Mouse (Mus musculus) granulocyte monocyte progenitor cell, adult 5-6 weeks (primary cell): ENCODE results near the gene Arid1b. TPM values are rescaled to one million over a fixed set of nuclear protein-coding genes. Genes with fewer than 3 reads are reported as not detected.

Source experiments
- ATAC-seq: replicated peaks from 2 replicates; pipeline ENCODE4 v1.8.0; 2016; ENCODE audit warnings: mild to moderate bottlenecking, moderate TSS enrichment, inconsistent platforms; ENCODE audit not compliant: poor library complexity, severe bottlenecking
- total RNA-seq, 2 experiments: library from RNA; stranded (forward) in 1 of 2; stranded (reverse) in 1 of 2; fragments of 200-712, 200-1000 nt in 1 of 2; fragments of >200 nt in 1 of 2; fragmentation: Nextera tagmentation in 1 of 2; gene quantifications; 2 replicates each; pipeline ENCODE4 v1.2.3; 2014 to 2017

Arid1b gene
- total RNA-seq (2014; fragmentation: Nextera tagmentation) (39.2 and 51.1 TPM in 2 replicates), total RNA-seq (2017) (24.1 and 29.4 TPM in 2 replicates)

- peak; percentile 71 for ATAC-seq
Observed at GRCm38 (mm10) chr17:4993840-4994503, at the start of gene Arid1b. Gene Arid1b (plus strand): TSS chr17:4994332.

GRCm38 (mm10) chr17:4945311-4945751 is 48.8 kb upstream of the Arid1b start:
- no peak for ATAC-seq

- ATAC-seq: peak; percentile 87
Observed at GRCm38 (mm10) chr17:4945871-4946331, 48.2 kb upstream of the Arid1b start.

- ATAC-seq: 0 out of 2 replicates have a peak, but pooled peaks have one; percentile 9
Observed at GRCm38 (mm10) chr17:4946421-4946974, 47.6 kb upstream of the Arid1b start.

GRCm38 (mm10) chr17:4947013-4947412 is 47.1 kb upstream of the Arid1b start:
- ATAC-seq: no peak

- ATAC-seq: no peak
Observed at GRCm38 (mm10) chr17:4947439-4947838, 46.7 kb upstream of the Arid1b start.

GRCm38 (mm10) chr17:4948501-4948900 is 45.6 kb upstream of the Arid1b start:
- no peak for ATAC-seq

- ATAC-seq: no peak
Observed at GRCm38 (mm10) chr17:4954431-4954830, 39.7 kb upstream of the Arid1b start.

GRCm38 (mm10) chr17:4964192-4964877 is 29.8 kb upstream of the Arid1b start:
- peak; percentile 72 for ATAC-seq

- ATAC-seq: no peak
Observed at GRCm38 (mm10) chr17:4967201-4967600, 26.9 kb upstream of the Arid1b start.

GRCm38 (mm10) chr17:4968035-4968434 is 26.1 kb upstream of the Arid1b start:
- ATAC-seq: no peak

GRCm38 (mm10) chr17:4968878-4969277 is 25.3 kb upstream of the Arid1b start:
- ATAC-seq: no peak

- no peak for ATAC-seq
Observed at GRCm38 (mm10) chr17:4972261-4972660, 21.9 kb upstream of the Arid1b start.

- ATAC-seq: no peak
Observed at GRCm38 (mm10) chr17:4974736-4975135, 19.4 kb upstream of the Arid1b start.

GRCm38 (mm10) chr17:4980151-4980550 is 14.0 kb upstream of the Arid1b start:
- ATAC-seq: peak; percentile 40; the same call in 1 of the 2 replicates

GRCm38 (mm10) chr17:4982819-4983218 is 11.3 kb upstream of the Arid1b start:
- no peak for ATAC-seq

- 0 out of 2 replicates have a peak, but pooled peaks have one; percentile 25 for ATAC-seq
Observed at GRCm38 (mm10) chr17:4984691-4985090, 9.4 kb upstream of the Arid1b start.

GRCm38 (mm10) chr17:4990911-4991560 is 3.1 kb upstream of the Arid1b start:
- ATAC-seq: no peak

- ATAC-seq: no peak
Observed at GRCm38 (mm10) chr17:4991600-4991999, 2.5 kb upstream of the Arid1b start.

- no peak for ATAC-seq
Observed at GRCm38 (mm10) chr17:4993497-4993839, 664 bp upstream of the Arid1b start.

- no peak for ATAC-seq
Observed at GRCm38 (mm10) chr17:4994504-4994812, 326 bp downstream of the Arid1b start.
